Mouse (Mus musculus): ENCODE measurements around the gene Vav2. TPM values are rescaled to one million over a fixed set of nuclear protein-coding genes. Genes with fewer than 3 reads are reported as not detected.

Gene Vav2
- polyA plus RNA-seq, 1 experiment from 2014 or later = 7.1 TPM

DNA sequence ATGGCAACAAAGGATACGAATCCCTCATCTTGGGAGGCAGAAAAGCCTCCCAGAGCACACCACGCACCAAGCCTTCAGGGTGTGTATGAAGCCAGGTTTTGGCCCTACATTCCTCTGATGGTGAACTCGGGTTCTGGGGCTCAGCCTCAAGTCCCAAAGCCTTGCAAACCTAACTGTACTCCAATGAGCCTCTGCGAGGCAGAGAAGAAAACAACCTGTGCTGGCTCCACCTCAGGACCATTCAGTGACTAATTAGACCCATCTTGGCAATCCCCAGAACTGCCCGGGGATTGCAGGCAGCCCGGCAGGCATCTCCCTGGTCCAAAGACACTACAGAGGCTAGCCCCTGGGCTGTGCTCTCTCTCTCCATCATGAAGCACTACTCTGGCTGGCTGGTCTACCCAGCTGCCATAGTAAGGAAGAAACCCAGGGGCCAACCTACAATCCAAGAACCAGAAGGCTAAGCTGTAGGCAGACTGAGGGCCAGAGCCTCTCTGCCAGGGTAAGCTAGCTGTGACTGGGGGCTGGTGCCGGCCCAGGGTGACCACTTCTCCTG lies 14.5 kb downstream of the Vav2 start:
- Histone ChIP-seq H3K9me3 (ENCODE audit: low read length) (no peaks in the 10 kb centered on the region), H3K4me2 (replicated peaks; ENCODE audit: low read depth, low read length) (peak overlapping the region; percentile 26; the same call in 1 of the 2 replicates), H3K27me3 (ENCODE audit: insufficient read depth, low read length) (no peaks in the 10 kb centered on the region), H3K27ac (ENCODE audit: low read length) (peak overlapping the region; percentile 87), H3K9ac (replicated peaks; ENCODE audit: low read length) (peak overlapping the region; percentile 34; the same call in 1 of the 2 replicates), H3K4me3 (ENCODE audit: low read length) (no peak overlapping the region), H3K36me3 (ENCODE audit: insufficient read depth, low read length) (no peaks in the 10 kb centered on the region), H3K4me1 (ENCODE audit: insufficient read depth, low read length) (peaks cover 72% of the 10 kb centered on the region)
- WGBS = 13% methylated on average over 7 of the region's 7 CpGs
- ATAC-seq (ENCODE audit: low FRiP score, low TSS enrichment) = no peak

DNA sequence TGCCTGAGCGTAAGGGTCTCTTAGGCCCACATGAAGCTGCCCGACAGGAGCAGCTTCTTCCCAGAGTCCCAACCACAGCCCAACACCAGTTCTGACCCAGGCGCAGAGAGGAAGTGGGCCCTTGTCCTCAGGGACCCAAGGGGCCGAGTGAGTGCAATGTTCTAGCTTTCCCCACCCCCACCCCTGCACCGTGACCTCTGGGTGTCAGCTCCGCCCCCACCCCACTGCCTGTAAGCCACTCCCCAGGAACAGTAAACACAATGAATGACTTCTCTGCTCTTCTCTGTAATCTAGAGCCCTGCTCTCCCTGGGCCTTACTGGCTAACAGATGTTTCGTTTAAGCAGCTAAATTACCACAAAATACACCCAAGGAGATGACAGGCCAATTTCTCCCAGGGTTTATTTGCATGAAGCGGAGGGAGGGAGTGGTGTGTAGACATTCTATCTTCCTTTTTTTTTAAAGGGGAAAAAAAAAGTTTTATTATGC lies 15.1 kb downstream of the Vav2 start:
- Histone ChIP-seq H3K36me3 (ENCODE audit: insufficient read depth, low read length) (no peaks in the 10 kb centered on the region), H3K4me1 (ENCODE audit: insufficient read depth, low read length) (peaks cover 71% of the 10 kb centered on the region), H3K9ac (replicated peaks; ENCODE audit: low read length) (no peak overlapping the region; the same call in 1 of the 2 replicates), H3K27ac (ENCODE audit: low read length) (peak overlapping the region; percentile 87), H3K4me2 (replicated peaks; ENCODE audit: low read depth, low read length) (peak overlapping the region; percentile 31), H3K9me3 (ENCODE audit: low read length) (no peaks in the 10 kb centered on the region), H3K27me3 (ENCODE audit: insufficient read depth, low read length) (no peaks in the 10 kb centered on the region), H3K4me3 (ENCODE audit: low read length) (no peak overlapping the region)
- 17% methylated on average over 8 of the region's 8 CpGs for WGBS
- ATAC-seq (ENCODE audit: low FRiP score, low TSS enrichment) = peak; percentile 86

DNA sequence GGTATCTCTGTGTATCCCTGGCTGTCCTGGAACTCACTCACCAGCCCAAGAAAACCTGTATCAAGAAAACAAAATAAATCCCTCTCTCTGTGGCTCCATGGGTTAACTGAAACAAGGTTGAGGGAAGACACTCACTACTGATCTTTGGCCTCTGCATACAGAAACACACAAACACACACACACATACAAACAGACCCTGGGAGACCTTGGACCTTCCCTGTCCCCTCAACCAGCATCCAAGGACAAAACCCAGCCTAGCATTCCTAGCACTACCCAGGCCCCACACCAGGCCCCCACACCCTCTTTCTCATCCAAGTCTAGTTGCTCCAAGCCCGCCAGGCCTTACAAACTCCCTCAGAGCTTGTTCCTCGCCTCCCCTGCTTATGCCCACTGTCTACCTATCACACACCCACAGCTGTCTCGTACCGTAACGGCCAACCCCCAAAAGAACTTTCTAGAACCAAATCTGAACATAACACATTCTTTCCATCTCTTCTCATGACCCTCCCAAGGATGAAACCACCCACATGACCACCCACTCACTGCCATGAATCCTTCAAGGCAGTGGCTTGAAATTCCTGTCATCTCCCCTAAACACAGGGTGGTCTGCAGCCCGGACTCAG lies 16.2 kb downstream of the Vav2 start:
- no peak for ATAC-seq (ENCODE audit: low FRiP score, low TSS enrichment)
- no peaks in the 10 kb centered on the region for H3K9me3 ChIP-seq (ENCODE audit: low read length)
- H3K9ac ChIP-seq (replicated peaks; ENCODE audit: low read length) = no peak overlapping the region
- peaks cover 63% of the 10 kb centered on the region for H3K4me1 ChIP-seq (ENCODE audit: insufficient read depth, low read length)
- no peak overlapping the region for H3K27ac ChIP-seq (ENCODE audit: low read length)
- H3K27me3 ChIP-seq (ENCODE audit: insufficient read depth, low read length) = no peaks in the 10 kb centered on the region
- no peak overlapping the region for H3K4me3 ChIP-seq (ENCODE audit: low read length)
- 73% methylated on average over 6 of the region's 6 CpGs for WGBS
- H3K4me2 ChIP-seq (replicated peaks; ENCODE audit: low read depth, low read length) = no peak overlapping the region
- H3K36me3 ChIP-seq (ENCODE audit: insufficient read depth, low read length) = no peaks in the 10 kb centered on the region

DNA sequence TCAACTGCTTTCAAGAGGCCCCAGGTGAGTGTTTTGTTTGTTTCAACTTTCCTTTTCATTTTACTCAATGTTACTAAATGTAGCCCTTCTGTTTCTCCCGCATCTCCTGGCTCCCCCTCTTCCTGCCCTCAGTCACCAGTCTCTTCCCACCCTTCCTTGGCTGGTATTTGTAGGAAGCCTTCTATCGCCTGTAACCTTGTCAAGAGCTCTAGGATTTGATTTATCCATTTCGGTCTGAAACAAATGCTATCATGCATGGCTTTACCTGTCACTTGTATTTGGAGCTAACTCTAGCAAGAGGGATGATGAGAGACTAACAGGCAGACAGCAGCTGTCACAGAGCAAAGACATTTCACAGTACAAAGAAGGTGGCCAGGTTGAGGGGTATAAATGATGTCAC lies 18.6 kb downstream of the Vav2 start:
- H3K4me1 ChIP-seq (ENCODE audit: insufficient read depth, low read length) = peaks cover 60% of the 10 kb centered on the region
- 61% methylated on average over 3 of the region's 3 CpGs for WGBS
- no peak for ATAC-seq (ENCODE audit: low FRiP score, low TSS enrichment)

DNA sequence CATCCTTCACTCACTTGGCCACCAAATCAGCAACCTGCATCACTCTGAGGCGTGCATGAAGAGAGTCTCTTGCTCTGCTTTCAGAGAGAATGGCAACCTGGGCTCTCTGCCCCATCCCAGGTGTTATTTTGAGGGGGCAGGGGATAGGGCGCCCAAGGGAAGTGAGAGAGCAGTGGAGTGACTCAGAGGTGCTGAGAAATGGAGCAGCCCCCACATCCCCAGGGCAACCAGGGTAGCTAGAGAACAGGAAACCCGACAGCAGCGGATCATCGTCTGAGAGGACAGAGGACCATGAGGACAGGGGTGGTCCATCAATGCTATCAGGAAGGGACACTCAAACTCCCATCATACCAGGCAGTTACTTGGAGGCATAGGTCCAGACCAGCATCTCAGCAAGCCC lies 19.9 kb downstream of the Vav2 start:
- H3K4me3 ChIP-seq (ENCODE audit: low read length) = no peak overlapping the region
- no peak overlapping the region for H3K4me2 ChIP-seq (replicated peaks; ENCODE audit: low read depth, low read length)
- ATAC-seq (ENCODE audit: low FRiP score, low TSS enrichment) = no peak
- H3K9me3 ChIP-seq (ENCODE audit: low read length) = no peaks in the 10 kb centered on the region
- H3K4me1 ChIP-seq (ENCODE audit: insufficient read depth, low read length) = peaks cover 50% of the 10 kb centered on the region
- no peaks in the 10 kb centered on the region for H3K36me3 ChIP-seq (ENCODE audit: insufficient read depth, low read length)
- no peaks in the 10 kb centered on the region for H3K27me3 ChIP-seq (ENCODE audit: insufficient read depth, low read length)
- no peak overlapping the region for H3K27ac ChIP-seq (ENCODE audit: low read length)
- no peak overlapping the region for H3K9ac ChIP-seq (replicated peaks; ENCODE audit: low read length)
- 62% methylated on average over 5 of the region's 5 CpGs for WGBS

More for the DNA sequence above, 18.6 kb downstream of the Vav2 start:
- Histone ChIP-seq H3K9ac (replicated peaks; ENCODE audit: low read length) (no peak overlapping the region), H3K27ac (ENCODE audit: low read length) (no peak overlapping the region), H3K4me3 (ENCODE audit: low read length) (no peak overlapping the region), H3K9me3 (ENCODE audit: low read length) (no peaks in the 10 kb centered on the region), H3K36me3 (ENCODE audit: insufficient read depth, low read length) (no peaks in the 10 kb centered on the region), H3K27me3 (ENCODE audit: insufficient read depth, low read length) (no peaks in the 10 kb centered on the region), H3K4me2 (replicated peaks; ENCODE audit: low read depth, low read length) (no peak overlapping the region)

DNA sequence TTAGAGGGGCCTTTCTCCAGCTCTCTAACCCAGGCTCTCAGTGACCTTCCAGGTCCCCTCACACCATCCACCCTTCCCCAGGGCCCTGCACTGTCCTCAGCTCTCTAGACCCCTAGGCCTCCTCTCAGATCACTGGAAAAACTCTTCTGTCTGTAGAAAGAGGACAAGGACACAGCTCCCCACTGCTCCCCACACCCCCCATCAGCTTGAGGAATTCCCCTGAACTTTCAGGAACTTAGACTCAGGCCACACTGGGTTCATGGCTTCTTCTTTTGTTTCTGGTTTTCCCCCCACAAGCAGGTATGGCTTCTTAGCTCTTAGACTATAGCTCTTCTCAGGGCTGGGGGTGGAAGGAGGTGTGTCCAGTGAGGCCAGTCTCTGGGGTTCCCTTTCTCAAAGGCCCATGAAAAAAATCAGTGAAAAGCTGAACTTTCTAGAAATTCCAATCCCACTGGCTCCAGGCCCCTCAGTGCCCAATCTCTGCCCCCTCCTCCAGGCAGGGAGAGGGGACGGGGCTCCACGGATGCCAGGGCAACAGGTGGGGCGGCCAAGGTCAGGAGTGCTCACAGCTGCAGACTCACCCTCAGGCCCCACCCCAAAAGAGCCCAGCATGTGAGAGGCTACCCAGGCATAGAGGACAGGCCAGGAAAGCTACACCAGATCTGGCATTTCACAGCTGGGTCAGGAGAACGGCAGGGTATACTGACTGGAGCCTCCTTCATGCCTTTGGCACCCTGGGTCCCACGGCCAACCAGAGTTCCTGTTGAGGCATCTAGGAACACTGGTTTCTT lies 21.5 kb downstream of the Vav2 start:
- no peaks in the 10 kb centered on the region for H3K27me3 ChIP-seq (ENCODE audit: insufficient read depth, low read length)
- H3K27ac ChIP-seq (ENCODE audit: low read length) = peak overlapping the region; percentile 15; the same call in 1 of the 2 replicates
- 47% methylated on average over 5 of the region's 5 CpGs for WGBS
- no peak overlapping the region for H3K4me3 ChIP-seq (ENCODE audit: low read length)
- H3K9ac ChIP-seq (replicated peaks; ENCODE audit: low read length) = peak overlapping the region; percentile 41
- no peaks in the 10 kb centered on the region for H3K9me3 ChIP-seq (ENCODE audit: low read length)
- H3K4me2 ChIP-seq (replicated peaks; ENCODE audit: low read depth, low read length) = no peak overlapping the region
- peaks cover 35% of the 10 kb centered on the region for H3K4me1 ChIP-seq (ENCODE audit: insufficient read depth, low read length)
- H3K36me3 ChIP-seq (ENCODE audit: insufficient read depth, low read length) = no peaks in the 10 kb centered on the region
- no peak for ATAC-seq (ENCODE audit: low FRiP score, low TSS enrichment)

DNA sequence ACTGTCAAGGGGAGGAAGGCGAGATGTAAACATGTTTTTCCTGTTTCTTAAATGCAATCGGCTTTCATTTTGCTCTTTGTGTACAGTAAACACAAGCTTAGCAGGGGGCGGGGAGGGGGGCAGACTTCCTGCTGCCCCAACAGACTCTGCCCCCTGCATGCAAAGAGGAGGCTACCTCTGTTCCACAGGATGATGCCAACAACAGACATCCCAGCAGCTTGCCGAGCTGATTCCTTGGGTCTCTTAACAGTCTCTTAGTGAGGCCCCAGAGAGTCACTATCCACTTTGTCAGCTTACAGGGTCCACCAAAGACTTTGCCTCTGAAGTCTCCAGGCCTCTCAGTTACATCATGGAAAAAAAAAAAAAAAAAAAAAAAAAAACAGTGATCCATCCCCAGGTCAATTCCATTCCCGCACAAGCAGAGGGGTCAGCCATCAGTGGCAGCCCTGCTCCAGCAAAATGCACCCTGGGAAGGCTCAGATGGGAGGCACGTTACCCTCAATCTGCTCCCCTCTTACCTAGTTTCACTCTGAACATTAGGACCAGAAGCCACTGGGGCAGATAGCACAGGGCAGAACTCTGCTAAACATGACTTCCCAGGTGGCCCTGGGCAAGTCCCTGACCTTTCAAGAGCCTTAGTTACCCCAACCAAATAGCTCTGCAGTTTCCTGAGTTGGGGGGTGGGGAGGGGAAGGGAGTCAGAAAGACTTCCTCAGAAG lies 22.3 kb downstream of the Vav2 start:
- peaks cover 4% of the 10 kb centered on the region; the same call in 1 of the 2 replicates for H3K36me3 ChIP-seq (ENCODE audit: insufficient read depth, low read length)
- no peak for ATAC-seq (ENCODE audit: low FRiP score, low TSS enrichment)
- no peak overlapping the region for H3K4me2 ChIP-seq (replicated peaks; ENCODE audit: low read depth, low read length)
- no peaks in the 10 kb centered on the region for H3K27me3 ChIP-seq (ENCODE audit: insufficient read depth, low read length)
- 51% methylated on average over 6 of the region's 6 CpGs for WGBS
- H3K9ac ChIP-seq (replicated peaks; ENCODE audit: low read length) = no peak overlapping the region
- peaks cover 1% of the 10 kb centered on the region; the same call in 1 of the 2 replicates for H3K9me3 ChIP-seq (ENCODE audit: low read length)
- H3K4me1 ChIP-seq (ENCODE audit: insufficient read depth, low read length) = peaks cover 35% of the 10 kb centered on the region
- H3K4me3 ChIP-seq (ENCODE audit: low read length) = no peak overlapping the region
- H3K27ac ChIP-seq (ENCODE audit: low read length) = peak overlapping the region; percentile 15; the same call in 1 of the 2 replicates

DNA sequence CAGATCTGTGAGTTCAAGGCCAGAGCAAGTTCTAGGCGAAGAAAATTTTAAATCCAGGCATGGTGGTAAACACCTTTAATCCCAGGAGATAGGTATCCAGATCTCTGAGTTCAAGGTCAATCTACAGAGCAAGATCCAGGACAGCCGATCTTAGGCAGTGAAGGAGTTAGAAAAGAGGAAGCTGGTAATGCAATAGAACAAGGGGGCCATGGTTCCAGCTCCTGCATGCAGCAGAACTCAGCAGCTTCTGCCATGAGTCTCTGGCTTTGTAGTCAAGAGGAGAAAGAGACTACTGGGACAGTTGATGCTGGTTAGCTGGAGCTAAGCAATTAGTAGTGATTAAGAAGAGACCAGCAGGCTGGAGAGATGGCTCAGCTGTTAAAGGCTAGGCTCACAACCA lies 25.3 kb downstream of the Vav2 start:
- H3K9me3 ChIP-seq (ENCODE audit: low read length) = peaks cover 10% of the 10 kb centered on the region
- 85% methylated on average over 2 of the region's 2 CpGs for WGBS
- H3K27me3 ChIP-seq (ENCODE audit: insufficient read depth, low read length) = no peaks in the 10 kb centered on the region
- H3K9ac ChIP-seq (replicated peaks; ENCODE audit: low read length) = no peak overlapping the region
- peaks cover 25% of the 10 kb centered on the region for H3K4me1 ChIP-seq (ENCODE audit: insufficient read depth, low read length)
- H3K4me2 ChIP-seq (replicated peaks; ENCODE audit: low read depth, low read length) = no peak overlapping the region
- peaks cover 9% of the 10 kb centered on the region; the same call in 1 of the 2 replicates for H3K36me3 ChIP-seq (ENCODE audit: insufficient read depth, low read length)
- H3K27ac ChIP-seq (ENCODE audit: low read length) = no peak overlapping the region
- no peak overlapping the region for H3K4me3 ChIP-seq (ENCODE audit: low read length)
- no peak for ATAC-seq (ENCODE audit: low FRiP score, low TSS enrichment)

DNA sequence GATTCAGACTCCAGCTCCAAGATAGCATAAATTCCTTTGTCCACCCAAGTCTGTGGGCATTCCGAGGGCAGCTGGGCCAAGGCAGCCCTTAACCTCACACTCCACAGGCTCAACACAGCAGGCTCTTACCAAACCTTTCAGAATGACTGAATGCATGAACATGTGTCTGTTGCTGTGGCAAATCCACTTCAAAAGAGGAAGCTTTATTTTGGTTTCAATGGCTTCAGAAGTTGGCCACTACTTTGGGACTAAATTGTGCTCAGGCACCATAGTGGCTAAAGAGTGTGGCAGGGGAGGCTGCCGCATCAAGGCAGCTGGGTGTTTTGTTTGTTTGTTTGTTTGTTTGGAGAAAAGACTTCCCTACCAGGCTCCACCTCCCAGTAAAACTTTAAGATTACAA lies 26.8 kb downstream of the Vav2 start:
- no peak overlapping the region for H3K27ac ChIP-seq (ENCODE audit: low read length)
- peaks cover 9% of the 10 kb centered on the region; the same call in 1 of the 2 replicates for H3K36me3 ChIP-seq (ENCODE audit: insufficient read depth, low read length)
- H3K27me3 ChIP-seq (ENCODE audit: insufficient read depth, low read length) = no peaks in the 10 kb centered on the region
- ATAC-seq (ENCODE audit: low FRiP score, low TSS enrichment) = no peak
- no peak overlapping the region for H3K4me3 ChIP-seq (ENCODE audit: low read length)
- 100% methylated on average over 2 of the region's 2 CpGs for WGBS
- no peak overlapping the region for H3K9ac ChIP-seq (replicated peaks; ENCODE audit: low read length)
- no peak overlapping the region for H3K4me2 ChIP-seq (replicated peaks; ENCODE audit: low read depth, low read length)
- peaks cover 10% of the 10 kb centered on the region for H3K9me3 ChIP-seq (ENCODE audit: low read length)
- peaks cover 17% of the 10 kb centered on the region for H3K4me1 ChIP-seq (ENCODE audit: insufficient read depth, low read length)

Data from kidney, embryonic 16.5 days (tissue).